Mouse (Mus musculus): Measurements from ENCODE around the gene Pbx3. TPM values are rescaled to one million over a fixed set of nuclear protein-coding genes. Genes with fewer than 3 reads are reported as not detected.

The Pbx3 gene
- total and polyA plus RNA-seq, 3 experiments, result 6.1 to 9.8 (median 9.7) TPM

GRCm38 (mm10) chr2:34249961-34250658 is 122.8 kb downstream of the Pbx3 start:
- Histone ChIP-seq H3K79me2 (replicated peaks; ENCODE audit: control insufficient read depth, insufficient read depth, low read length) (no peaks in the 10 kb centered on the region), H3K4me3 (peak overlapping the region; percentile 59), H3K4me1 (ENCODE audit: control insufficient read depth, insufficient read depth, low read length) (no peaks in the 10 kb centered on the region; the same call in 1 of the 2 replicates), H3K27ac (peak overlapping the region; percentile 41), H3K9ac (ENCODE audit: low read depth, low read length) (peak overlapping the region; percentile 60), H3K36me3 (ENCODE audit: control insufficient read depth, insufficient read depth, low read length) (no peaks in the 10 kb centered on the region; the same call in 1 of the 2 replicates), H3K27me3 (ENCODE audit: control insufficient read depth, insufficient read depth, low read length) (no peaks in the 10 kb centered on the region)
- WGBS, result 13% methylated on average over 18 of the region's 18 CpGs
- TF ChIP-seq POLR2A (IDR thresholded peaks at IDR 0.05; ENCODE audit: insufficient read depth, low read depth, low read length) (no peak), EP300 (IDR thresholded peaks at IDR 0.05; ENCODE audit: insufficient read depth, low read depth, low read length) (no peak), CTCF (IDR thresholded peaks at IDR 0.05) (no peak)
- DNase-seq, result no peak
- intact Hi-C loops (cut with DNase I), result no loop called here

- Histone ChIP-seq H3K79me2 (replicated peaks; ENCODE audit: control insufficient read depth, insufficient read depth, low read length) (no peaks in the 10 kb centered on the region), H3K9ac (ENCODE audit: low read depth, low read length) (peak overlapping the region; percentile 60), H3K4me3 (peak overlapping the region; percentile 59), H3K36me3 (ENCODE audit: control insufficient read depth, insufficient read depth, low read length) (no peaks in the 10 kb centered on the region; the same call in 1 of the 2 replicates), H3K27me3 (ENCODE audit: control insufficient read depth, insufficient read depth, low read length) (no peaks in the 10 kb centered on the region), H3K27ac (peak overlapping the region; percentile 41), H3K4me1 (ENCODE audit: control insufficient read depth, insufficient read depth, low read length) (no peaks in the 10 kb centered on the region; the same call in 1 of the 2 replicates)
- intact Hi-C loops (cut with DNase I), result no loop called here
- 1% methylated on average over 15 of the region's 15 CpGs for WGBS
- TF ChIP-seq CTCF (IDR thresholded peaks at IDR 0.05) (peak; percentile 49), EP300 (IDR thresholded peaks at IDR 0.05; ENCODE audit: insufficient read depth, low read depth, low read length) (0 out of 2 replicates have a peak, but pooled peaks have one; percentile 24), POLR2A (IDR thresholded peaks at IDR 0.05; ENCODE audit: insufficient read depth, low read depth, low read length) (no peak)
- peak; percentile 56 to 66 for DNase-seq
Measured at GRCm38 (mm10) chr2:34249141-34249960, 123.6 kb downstream of the Pbx3 start.

GRCm38 (mm10) chr2:34240885-34241284 is 132.1 kb downstream of the Pbx3 start:
- H3K27ac ChIP-seq, result no peak overlapping the region
- H3K27me3 ChIP-seq (ENCODE audit: control insufficient read depth, insufficient read depth, low read length), result no peaks in the 10 kb centered on the region
- DNase-seq, result no peak
- no peaks in the 10 kb centered on the region for H3K79me2 ChIP-seq (replicated peaks; ENCODE audit: control insufficient read depth, insufficient read depth, low read length)
- intact Hi-C loops (cut with DNase I), result no loop called here
- H3K9ac ChIP-seq (ENCODE audit: low read depth, low read length), result no peak overlapping the region
- no peak overlapping the region for H3K4me3 ChIP-seq
- H3K36me3 ChIP-seq (ENCODE audit: control insufficient read depth, insufficient read depth, low read length), result no peaks in the 10 kb centered on the region
- no peaks in the 10 kb centered on the region for H3K4me1 ChIP-seq (ENCODE audit: control insufficient read depth, insufficient read depth, low read length)
- TF ChIP-seq POLR2A (IDR thresholded peaks at IDR 0.05; ENCODE audit: insufficient read depth, low read depth, low read length) (no peak), EP300 (IDR thresholded peaks at IDR 0.05; ENCODE audit: insufficient read depth, low read depth, low read length) (no peak), CTCF (IDR thresholded peaks at IDR 0.05) (no peak)

GRCm38 (mm10) chr2:34239315-34239858 is 133.6 kb downstream of the Pbx3 start:
- TF ChIP-seq POLR2A (IDR thresholded peaks at IDR 0.05; ENCODE audit: insufficient read depth, low read depth, low read length) (no peak), EP300 (IDR thresholded peaks at IDR 0.05; ENCODE audit: insufficient read depth, low read depth, low read length) (no peak), CTCF (IDR thresholded peaks at IDR 0.05) (no peak)
- Histone ChIP-seq H3K4me3 (no peak overlapping the region), H3K4me1 (ENCODE audit: control insufficient read depth, insufficient read depth, low read length) (no peaks in the 10 kb centered on the region), H3K27me3 (ENCODE audit: control insufficient read depth, insufficient read depth, low read length) (no peaks in the 10 kb centered on the region), H3K79me2 (replicated peaks; ENCODE audit: control insufficient read depth, insufficient read depth, low read length) (no peaks in the 10 kb centered on the region), H3K27ac (no peak overlapping the region), H3K9ac (ENCODE audit: low read depth, low read length) (no peak overlapping the region), H3K36me3 (ENCODE audit: control insufficient read depth, insufficient read depth, low read length) (no peaks in the 10 kb centered on the region)
- no peak for DNase-seq
- 93% methylated on average over 4 of the region's 4 CpGs for WGBS
- intact Hi-C loops (cut with DNase I), result no loop called here

- no peaks in the 10 kb centered on the region for H3K79me2 ChIP-seq (replicated peaks; ENCODE audit: control insufficient read depth, insufficient read depth, low read length)
- 79% methylated on average over 8 of the region's 8 CpGs for WGBS
- no peak overlapping the region for H3K27ac ChIP-seq
- H3K27me3 ChIP-seq (ENCODE audit: control insufficient read depth, insufficient read depth, low read length), result no peaks in the 10 kb centered on the region; the same call in 1 of the 2 replicates
- no peaks in the 10 kb centered on the region for H3K36me3 ChIP-seq (ENCODE audit: control insufficient read depth, insufficient read depth, low read length)
- no peaks in the 10 kb centered on the region; the same call in none of the 2 replicates for H3K4me1 ChIP-seq (ENCODE audit: control insufficient read depth, insufficient read depth, low read length)
- no peak for TF ChIP-seq CTCF (IDR thresholded peaks at IDR 0.05)
- no peak for TF ChIP-seq POLR2A (IDR thresholded peaks at IDR 0.05; ENCODE audit: insufficient read depth, low read depth, low read length)
- no peak for TF ChIP-seq EP300 (IDR thresholded peaks at IDR 0.05; ENCODE audit: insufficient read depth, low read depth, low read length)
- no peak for DNase-seq
- intact Hi-C loops (cut with DNase I), result no loop called here
- H3K9ac ChIP-seq (ENCODE audit: low read depth, low read length), result no peak overlapping the region
- H3K4me3 ChIP-seq, result no peak overlapping the region
Measured at GRCm38 (mm10) chr2:34235467-34236075, 137.4 kb downstream of the Pbx3 start.
